Mouse (Mus musculus) G1E (cell line): ENCODE results near the gene Fam222b.

Experiments used
- CTCF ChIP-seq: IDR thresholded peaks from 2 replicates; pipeline ENCODE4 v1.5.1; 2012; ENCODE audit warnings: low read depth, low read length, inconsistent platforms, mixed read lengths
- GATA1 ChIP-seq: IDR thresholded peaks from 2 replicates; pipeline ENCODE4 v1.6.1; 2012; ENCODE audit warnings: borderline replicate concordance, low read length, inconsistent platforms, mixed read lengths
- TAL1 ChIP-seq: conservative IDR thresholded peaks from 2 replicates; pipeline ENCODE4 v1.6.1; 2012; ENCODE audit warnings: low read depth, low read length, inconsistent platforms, mixed read lengths

GRCm38 (mm10) chr11:78122815-78123214 is 28.4 kb downstream of the Fam222b start:
- TF ChIP-seq CTCF, result no peak
- no peak for TF ChIP-seq GATA1
- 0 out of 2 replicates have a peak, but pooled peaks have one; percentile 22 for TF ChIP-seq TAL1
